Mouse (Mus musculus) spleen, postnatal 36 days (tissue): ENCODE results near the gene Apoa2.

ENCODE experiments used
- DNase-seq, 2 experiments: peaks; one replicate each; pipeline ENCODE4 v3.0.0; 2022; ENCODE audit warnings: low spot score in 2 of 2, mixed read lengths in 1 of 2

The Apoa2 gene

DNA sequence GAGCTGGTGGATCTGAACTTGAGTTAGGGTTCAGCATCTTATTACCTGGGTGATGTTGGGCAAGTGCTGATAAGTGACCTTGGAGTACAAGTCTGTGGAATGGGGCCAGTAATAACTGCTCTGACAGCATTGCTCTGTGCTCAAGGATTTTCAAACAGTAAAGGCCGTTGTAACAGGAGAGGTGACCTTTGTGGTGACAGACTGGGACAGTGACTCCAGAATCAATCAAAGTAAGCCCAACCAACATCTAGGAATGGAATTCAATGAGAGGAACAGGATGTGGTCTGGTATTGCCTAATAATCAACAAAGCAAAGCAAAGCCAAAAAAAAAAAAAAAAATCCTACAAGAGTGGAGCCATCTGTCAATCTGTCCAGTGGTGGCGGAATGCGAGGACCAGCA is 35.5 kb downstream of the Apoa2 start:
- DNase-seq: no peak

DNA sequence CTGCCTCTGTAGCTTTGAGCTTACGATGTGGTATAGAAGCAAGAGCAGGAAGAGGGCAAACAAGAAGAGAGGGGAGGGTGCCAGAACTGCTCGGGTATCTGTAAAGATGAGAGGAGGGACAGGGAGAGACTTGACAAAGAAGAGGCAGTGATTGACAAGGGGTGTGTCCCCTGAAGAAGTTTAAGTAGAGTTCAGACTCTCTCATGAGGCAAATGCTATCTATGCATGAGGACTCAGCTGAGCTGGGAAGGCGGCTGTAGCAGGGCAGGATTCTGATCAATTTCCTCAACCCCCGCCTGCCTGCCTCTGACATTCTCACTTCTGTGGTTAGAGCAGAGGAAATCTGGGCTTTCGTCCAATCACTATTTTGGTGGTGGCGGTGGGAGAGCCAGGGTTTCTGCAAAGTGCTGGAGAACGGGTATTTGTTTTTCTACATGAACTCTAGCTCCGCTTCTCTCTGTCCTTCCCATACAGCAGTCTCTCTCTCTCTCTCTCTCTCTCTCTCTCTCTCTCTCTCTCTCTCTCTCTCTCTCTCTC is 37.8 kb downstream of the Apoa2 start:
- DNase-seq: no peak

DNA sequence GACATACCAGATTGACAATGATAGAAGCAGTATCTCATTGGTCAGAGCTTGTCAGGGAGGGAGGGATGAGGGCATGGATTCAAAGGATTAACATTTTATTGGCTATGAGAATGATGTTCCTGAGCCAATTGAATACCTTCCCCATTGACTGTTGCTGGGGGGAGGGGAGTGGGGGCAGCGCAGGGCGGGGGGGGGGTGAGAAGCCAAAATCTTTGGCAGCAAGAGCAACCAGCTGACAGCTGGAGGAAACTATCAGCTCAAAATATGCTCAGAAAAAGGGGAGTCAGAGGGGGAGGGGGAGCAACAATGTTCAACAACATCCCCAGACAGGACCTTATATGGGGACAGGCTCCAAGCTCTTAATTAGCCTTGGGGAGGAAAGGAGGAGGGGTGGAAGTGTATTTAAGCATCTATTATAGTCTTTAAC is 38.3 kb downstream of the Apoa2 start:
- no peak for DNase-seq

DNA sequence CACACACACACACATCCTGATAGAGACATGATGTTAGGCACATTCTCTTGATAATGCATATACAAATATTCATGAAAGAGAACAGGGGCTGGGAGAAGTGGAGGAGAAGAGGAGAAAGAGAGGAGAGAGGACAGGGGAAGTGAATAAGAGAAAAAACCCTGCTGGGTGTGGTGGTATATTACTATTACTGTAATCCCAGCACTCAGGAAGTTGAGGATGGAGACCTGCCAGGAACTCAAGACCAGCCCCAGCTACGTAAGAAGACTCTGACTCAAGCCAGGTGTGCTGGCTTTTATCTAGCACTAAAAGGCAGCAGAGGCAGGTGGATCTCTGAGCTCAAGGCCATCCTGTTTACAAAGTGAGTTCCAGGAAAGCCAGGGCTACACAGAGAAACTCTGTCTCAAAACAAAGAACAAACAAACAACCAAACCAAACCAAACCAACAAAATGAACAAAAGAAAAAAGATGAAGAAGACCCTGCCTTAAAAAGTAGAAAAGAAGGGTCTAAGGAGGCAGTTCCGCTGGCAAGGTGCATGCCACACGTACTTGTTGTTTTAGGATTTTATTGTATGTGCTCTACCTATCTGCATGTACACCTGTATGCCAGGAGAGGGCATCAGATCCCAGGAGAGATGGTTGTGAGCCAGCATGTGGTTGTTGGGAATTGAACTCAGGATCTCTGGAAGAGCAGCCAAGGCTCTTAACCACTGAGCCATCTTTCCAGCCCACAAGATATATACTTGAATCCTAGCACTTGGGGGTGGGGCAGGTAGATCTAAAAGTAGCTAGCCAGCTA is 39.0 kb downstream of the Apoa2 start:
- no peak for DNase-seq

DNA sequence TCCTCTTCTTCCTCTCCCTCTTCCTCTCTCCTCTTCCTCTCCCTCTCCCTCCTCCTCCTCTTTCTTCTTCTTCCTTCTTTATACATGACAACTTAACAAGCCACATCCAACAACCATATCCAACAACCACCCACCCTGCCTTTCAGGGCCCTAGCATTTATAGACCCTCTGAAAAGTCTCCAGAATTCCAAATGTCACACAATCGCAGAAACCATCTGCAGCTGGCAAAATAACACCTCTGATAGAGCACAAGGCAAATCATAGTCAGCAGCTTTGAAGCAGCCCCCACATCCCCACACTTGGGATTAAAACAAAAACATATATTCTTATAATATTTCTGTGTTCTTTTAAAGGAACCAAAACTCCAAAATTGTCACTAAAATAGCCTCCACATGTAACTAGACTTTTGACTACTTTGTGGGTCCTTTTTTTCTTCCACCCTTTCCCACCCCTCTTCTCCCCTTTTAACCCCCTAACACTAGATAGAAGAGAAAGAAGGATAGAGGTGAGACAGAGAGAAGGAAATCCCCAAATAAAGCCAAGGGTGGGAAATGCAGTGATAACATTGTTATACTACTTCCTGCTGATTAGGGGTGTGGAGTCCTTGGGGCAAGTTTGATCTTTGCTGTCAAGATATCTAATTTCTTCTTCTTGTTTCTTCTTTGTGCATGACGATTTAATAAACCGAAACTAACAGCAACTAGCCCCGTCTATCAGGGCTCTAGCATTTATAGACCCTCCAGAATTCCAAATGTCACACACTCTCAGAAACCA is 41.3 kb downstream of the Apoa2 start:
- DNase-seq: no peak

DNA sequence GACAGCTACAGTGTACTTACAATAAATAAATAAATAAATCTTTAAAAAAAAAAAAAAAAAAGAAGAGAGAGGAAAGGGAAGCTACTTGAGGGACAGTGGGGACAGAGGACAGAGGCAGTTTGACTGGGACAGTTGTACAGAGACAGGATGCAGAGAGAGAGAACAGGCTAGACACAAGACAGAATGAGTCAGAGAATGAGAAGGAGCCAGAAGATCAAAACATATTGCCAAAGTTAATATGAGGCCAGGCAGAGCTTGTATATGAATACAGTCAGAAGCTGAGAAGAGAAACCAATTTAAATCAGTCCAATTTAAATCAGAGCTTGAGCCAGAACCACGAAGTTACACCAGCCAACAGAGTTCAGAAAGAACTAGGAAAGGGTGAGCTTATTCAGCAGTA is 43.5 kb downstream of the Apoa2 start:
- DNase-seq: no peak

DNA sequence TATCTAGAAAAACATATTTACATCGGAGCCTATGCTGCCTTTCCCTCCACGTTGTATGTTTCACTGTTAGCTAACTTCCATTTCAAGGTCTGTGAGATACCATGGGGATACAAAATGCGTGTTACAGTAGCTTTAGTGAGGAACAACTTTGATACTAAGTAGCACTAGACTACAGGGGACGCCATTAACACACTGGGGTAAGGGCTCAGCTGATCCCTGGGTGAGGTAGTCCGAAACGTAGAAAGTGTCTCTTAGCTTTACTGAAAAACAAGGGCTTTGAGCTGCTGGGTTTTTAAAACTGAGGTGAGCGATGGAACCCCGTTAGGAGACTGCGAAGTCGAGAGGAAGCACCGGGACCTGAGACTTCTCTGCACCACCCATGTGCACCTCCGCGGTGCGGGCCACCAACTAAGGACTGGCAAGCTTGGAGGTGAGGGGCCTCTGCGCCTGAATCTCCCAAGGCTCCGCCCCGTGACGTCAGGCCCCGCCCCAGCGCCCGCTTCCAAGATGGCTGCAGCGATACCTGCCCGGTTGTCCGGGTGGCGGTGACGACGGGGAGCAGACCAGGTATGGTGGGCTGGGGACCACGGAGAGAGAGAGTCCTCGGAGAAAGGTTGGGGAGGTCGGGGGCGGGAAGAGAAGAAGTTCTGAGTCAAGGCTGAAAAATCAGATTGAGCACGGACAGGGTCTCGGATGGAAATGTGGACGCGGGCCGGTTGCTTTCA is 45.2 kb downstream of the Apoa2 start, which contains the start of gene B4galt3:
Gene B4galt3, plus strand, starts transcription at position 481 of the 725 bp plus-strand sequence.
- DNase-seq: peak; percentile 96

DNA sequence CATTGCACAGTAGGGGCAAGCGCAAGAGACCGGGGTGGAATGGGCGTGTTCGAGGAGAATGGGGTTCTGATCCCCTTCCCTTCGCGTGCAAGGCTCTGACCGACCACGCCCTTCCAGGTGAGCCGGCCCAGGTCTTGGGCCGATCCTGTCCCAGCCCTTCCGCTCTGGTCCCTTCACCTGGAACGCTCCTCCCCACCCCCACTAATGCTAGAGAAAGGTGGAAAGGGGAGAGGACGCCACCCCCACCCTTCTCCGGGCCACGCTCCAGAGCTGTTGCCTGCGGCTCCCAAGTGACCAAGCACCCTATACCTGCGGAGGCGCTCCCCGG is 45.7 kb downstream of the Apoa2 start:
- DNase-seq: peak in 1 of 2 experiments; percentile 60

DNA sequence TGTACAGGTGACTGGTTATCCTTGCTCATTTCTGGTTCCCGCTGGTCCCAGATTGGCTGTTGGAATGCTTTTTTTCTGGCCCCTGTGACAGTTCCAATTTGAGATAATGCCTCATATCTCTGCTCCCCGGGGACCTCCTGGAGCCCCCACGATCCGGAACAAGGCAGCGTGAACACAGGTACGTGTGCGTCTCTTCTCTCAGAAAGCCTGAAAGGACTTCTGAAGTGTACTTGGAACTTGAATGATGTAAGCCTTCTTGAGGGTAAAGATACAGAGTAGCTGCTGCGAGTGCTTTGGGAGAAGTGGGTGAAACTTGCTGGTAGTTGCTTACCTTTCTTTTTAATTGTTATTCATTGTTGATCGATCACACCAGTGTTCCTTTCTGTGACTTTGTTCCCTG is 46.3 kb downstream of the Apoa2 start:
- no peak for DNase-seq

DNA sequence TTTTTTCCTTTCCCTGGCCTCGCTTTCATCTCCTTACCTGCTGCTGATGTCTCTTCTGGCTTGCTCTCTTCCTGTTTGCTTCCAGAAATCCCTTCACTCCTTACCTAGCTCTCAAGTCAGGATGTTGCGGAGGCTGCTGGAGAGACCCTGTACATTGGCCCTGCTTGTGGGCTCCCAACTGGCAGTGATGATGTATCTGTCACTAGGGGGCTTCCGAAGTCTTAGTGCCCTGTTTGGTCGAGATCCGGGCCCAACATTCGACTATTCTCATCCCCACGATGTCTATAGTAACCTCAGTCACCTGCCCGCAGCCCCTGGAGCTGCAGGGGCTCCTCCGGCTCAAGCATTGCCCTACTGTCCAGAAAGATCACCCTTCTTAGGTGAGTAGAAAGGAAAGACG is 46.8 kb downstream of the Apoa2 start:
- DNase-seq: no peak

DNA sequence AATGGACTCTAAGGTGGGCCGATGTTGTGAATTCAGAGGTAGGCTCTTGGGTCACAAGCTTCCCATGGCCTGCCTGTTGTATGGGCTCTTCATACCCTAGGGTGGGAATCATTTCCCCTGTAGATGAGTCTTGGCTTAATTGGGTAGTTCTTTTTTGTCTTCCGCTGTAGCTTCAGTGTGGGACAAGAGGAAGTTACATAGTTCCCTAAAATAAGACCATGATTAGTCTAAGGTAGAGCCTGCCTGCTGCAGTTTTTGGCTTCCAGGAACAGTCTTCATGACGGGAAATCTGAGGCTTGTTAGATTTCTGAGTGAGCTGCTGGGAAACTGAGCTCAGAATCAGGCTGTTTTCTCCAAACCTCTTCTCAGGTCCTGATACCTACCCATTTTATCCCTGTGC is 47.2 kb downstream of the Apoa2 start:
- DNase-seq: no peak

DNA sequence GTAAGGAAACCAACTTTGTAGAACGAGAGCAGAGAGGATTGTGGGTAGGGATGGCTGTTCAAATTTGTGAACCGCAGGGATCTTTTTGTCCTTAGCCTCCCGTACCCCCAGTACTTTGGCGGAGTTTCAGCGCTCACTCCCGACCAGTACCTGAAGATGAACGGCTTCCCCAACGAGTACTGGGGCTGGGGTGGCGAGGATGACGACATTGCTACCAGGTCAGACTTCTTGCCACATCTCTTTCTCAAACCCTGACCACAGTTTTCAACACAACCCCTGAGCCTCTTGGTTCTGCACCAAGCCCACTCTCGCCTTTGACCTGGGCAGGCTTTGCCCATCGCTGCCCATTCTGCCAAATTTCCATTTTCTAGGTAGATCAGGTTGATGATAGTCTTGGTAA is 49.3 kb downstream of the Apoa2 start:
- DNase-seq: no peak

DNA sequence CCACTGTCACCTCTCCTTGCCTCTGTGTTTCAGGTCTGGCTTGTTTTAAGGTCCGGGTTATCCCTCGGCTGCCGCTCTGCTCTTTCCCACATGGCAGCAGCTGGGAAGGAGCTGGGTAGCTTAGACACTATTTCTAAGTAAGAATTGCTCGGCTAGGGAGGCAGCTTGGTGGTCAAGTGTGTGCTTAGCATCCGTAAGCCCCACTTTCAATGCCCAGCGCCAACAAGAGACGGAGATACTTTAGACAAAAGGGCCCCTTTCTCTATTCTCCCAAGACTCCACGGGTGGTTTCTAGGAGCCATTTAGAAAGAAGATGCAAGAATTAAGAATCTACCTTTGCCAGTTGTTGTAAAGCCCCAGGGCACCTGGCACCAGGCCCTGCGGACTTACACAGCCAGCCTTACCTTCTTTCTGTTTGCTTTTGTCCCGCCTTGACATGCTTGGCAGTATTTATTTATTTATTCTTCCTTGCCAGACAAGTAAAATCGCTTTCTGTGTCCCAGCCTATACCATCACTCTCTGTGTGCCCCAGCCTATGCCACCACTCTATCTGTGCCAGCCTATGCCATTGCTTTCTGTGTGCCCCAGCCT is 50.4 kb downstream of the Apoa2 start:
- no peak for DNase-seq
